Comparison of ENCODE assay signal across 8 mouse cellular contexts in the genomic region with DNA sequence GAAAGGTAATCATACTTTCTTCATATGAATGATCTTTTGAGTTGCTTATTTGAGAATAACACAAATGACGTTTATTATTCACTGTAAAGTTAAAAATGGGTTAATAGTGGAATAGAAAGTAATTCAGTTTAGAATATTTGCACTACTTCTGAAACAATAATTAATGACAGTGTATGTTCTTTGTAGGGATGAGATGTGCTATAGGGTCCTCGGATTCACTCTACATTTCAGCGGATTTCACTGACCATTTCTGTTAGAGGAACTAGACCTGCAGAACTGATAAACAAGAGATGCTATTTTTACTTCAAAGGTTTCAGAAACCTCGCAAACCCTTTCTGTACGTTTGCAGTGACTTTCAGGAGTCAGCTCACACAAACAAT. TPM values are rescaled to one million over a fixed set of nuclear protein-coding genes. Genes with fewer than 3 reads are reported as not detected.
DNase-seq lines count a peak whose midpoint lies in the region; ATAC-seq and TF ChIP-seq lines count a peak whose summit lies in the region.

No protein-coding gene starts in this region.

- peak overlapping the region; percentile 86 for H3K4me3 ChIP-seq in heart, postnatal 0 days (ENCODE audit: low read depth, low read length)
- H3K4me3 ChIP-seq in cortical plate, adult 2 months (ENCODE audit: insufficient read depth, low read length): peak overlapping the region; percentile 51; the same call in 1 of the 2 replicates
- peak overlapping the region; percentile 56 for H3K4me3 ChIP-seq in hindbrain, embryonic 13.5 days
- H3K4me3 ChIP-seq in midbrain, embryonic 11.5 days (ENCODE audit: low read depth, low read length): peak overlapping the region; percentile 59

- H3K4me1 ChIP-seq in heart, postnatal 0 days (ENCODE audit: control insufficient read depth, insufficient read depth): peaks cover 17% of the 10 kb centered on the region
- no peaks in the 10 kb centered on the region; the same call in 1 of the 2 replicates for H3K4me1 ChIP-seq in cortical plate, adult 2 months (ENCODE audit: control insufficient read depth, insufficient read depth, low read length)
- H3K4me1 ChIP-seq in hindbrain, embryonic 13.5 days (replicated peaks): peaks cover 32% of the 10 kb centered on the region
- peaks cover 17% of the 10 kb centered on the region for H3K4me1 ChIP-seq in midbrain, embryonic 11.5 days (ENCODE audit: control insufficient read depth, insufficient read depth, low read length)

- DNase-seq in heart, postnatal 0 days (ENCODE audit: low spot score): no peak
- no peak for DNase-seq in heart, postnatal 36 days
- no peak for DNase-seq in midbrain, embryonic 11.5 days (ENCODE audit: low spot score, missing footprints)
- DNase-seq in adrenal gland, adult 18-20 months (ENCODE audit: low spot score in 2 of 2): no peak
- DNase-seq in right cerebral cortex, adult 18-20 months: no peak
- DNase-seq in Muller cell, postnatal 12 days (ENCODE audit: inconsistent ontology term): no peak

- intact Hi-C loops in heart, postnatal 36 days (cut with DNase I): loop anchor here (2.0 to 10.0 kb wide), 6 partner anchors 17 to 666 kb away; partner anchors contain the start of genes 4930426L09Rik, Bmi1, Dnajc1 and Pip4k2a

- H3K36me3 ChIP-seq in heart, postnatal 0 days (replicated peaks; ENCODE audit: control insufficient read depth, insufficient read depth, low read length): no peaks in the 10 kb centered on the region
- no peaks in the 10 kb centered on the region for H3K36me3 ChIP-seq in hindbrain, embryonic 13.5 days
- H3K36me3 ChIP-seq in midbrain, embryonic 11.5 days (ENCODE audit: control insufficient read depth, insufficient read depth, low read length): no peaks in the 10 kb centered on the region

- H3K4me2 ChIP-seq in heart, postnatal 0 days (ENCODE audit: low read depth, low read length): peak overlapping the region; percentile 99
- peak overlapping the region; percentile 88 for H3K4me2 ChIP-seq in hindbrain, embryonic 13.5 days
- H3K4me2 ChIP-seq in midbrain, embryonic 11.5 days: peak overlapping the region; percentile 94

- 2% methylated on average over 5 of the region's 5 CpGs for WGBS in heart, postnatal 0 days
- WGBS in hindbrain, embryonic 13.5 days: 1% methylated on average over 5 of the region's 5 CpGs
- WGBS in midbrain, embryonic 11.5 days: under 1% methylated on average over 5 of the region's 5 CpGs

- no peak for TF ChIP-seq EP300 in heart, postnatal 0 days (IDR thresholded peaks at IDR 0.05; ENCODE audit: low read depth)

- H3K27me3 ChIP-seq in heart, postnatal 0 days (ENCODE audit: control insufficient read depth, insufficient read depth, low read length): peaks cover 83% of the 10 kb centered on the region
- peaks cover 82% of the 10 kb centered on the region for H3K27me3 ChIP-seq in hindbrain, embryonic 13.5 days
- H3K27me3 ChIP-seq in midbrain, embryonic 11.5 days (ENCODE audit: control insufficient read depth, insufficient read depth, low read length): peaks cover 67% of the 10 kb centered on the region

- ATAC-seq in heart, postnatal 0 days (ENCODE audit: insufficient read depth, low read depth): no peak
- ATAC-seq in hindbrain, embryonic 13.5 days (ENCODE audit: low FRiP score): no peak
- ATAC-seq in midbrain, embryonic 11.5 days (ENCODE audit: low FRiP score): no peak

- no peak for TF ChIP-seq CTCF in heart, postnatal 0 days (IDR thresholded peaks at IDR 0.05; ENCODE audit: low read depth)
- no peak for TF ChIP-seq CTCF in cortical plate, adult 2 months (IDR thresholded peaks at IDR 0.05; ENCODE audit: extremely low read depth, insufficient read depth, low read length)

- H3K27ac ChIP-seq in heart, postnatal 0 days (ENCODE audit: low read depth): no peak overlapping the region
- no peak overlapping the region for H3K27ac ChIP-seq in cortical plate, adult 2 months (ENCODE audit: insufficient read depth, low read length)
- H3K27ac ChIP-seq in hindbrain, embryonic 13.5 days: no peak overlapping the region
- H3K27ac ChIP-seq in midbrain, embryonic 11.5 days (ENCODE audit: low read depth, low read length): no peak overlapping the region

- no peak for TF ChIP-seq POLR2A in cortical plate, adult 2 months (IDR thresholded peaks at IDR 0.05; ENCODE audit: extremely low read depth, insufficient read depth, low read length)

- H3K9me3 ChIP-seq in heart, postnatal 0 days (replicated peaks; ENCODE audit: control insufficient read depth, low read length): no peaks in the 10 kb centered on the region
- H3K9me3 ChIP-seq in hindbrain, embryonic 13.5 days: no peaks in the 10 kb centered on the region
- H3K9me3 ChIP-seq in midbrain, embryonic 11.5 days (ENCODE audit: control insufficient read depth, low read length): no peaks in the 10 kb centered on the region

- H3K9ac ChIP-seq in heart, postnatal 0 days (replicated peaks; ENCODE audit: low read depth, low read length): peak overlapping the region; percentile 97; the same call in 1 of the 2 replicates
- no peak overlapping the region for H3K9ac ChIP-seq in hindbrain, embryonic 13.5 days
- H3K9ac ChIP-seq in midbrain, embryonic 11.5 days (ENCODE audit: low read length): no peak overlapping the region

RNA-seq across cellular contexts. Expression of gene Spag6, which starts 0.4 kb away (rescaled TPM):
- total RNA-seq in heart, postnatal 0 days (2014; rRNA removed; ENCODE audit: low replicate concordance): not detected in 2 replicates
- 0.10 and 0.14 TPM in 2 replicates for polyA plus RNA-seq in heart, postnatal 0 days (2015; fragmentation: Nextera tagmentation; extraction: Ambion mirVana)
- total RNA-seq in heart, postnatal 36 days (2021): under 1 TPM in 1 of 2 experiments, not detected in 1; 0.47 TPM
- 6.7 and 8.9 TPM in 2 replicates for polyA plus RNA-seq in cortical plate, adult 2 months (2012; rRNA removed)
- polyA plus RNA-seq in hindbrain, embryonic 13.5 days (2015; fragmentation: Nextera tagmentation; extraction: Ambion mirVana): 0.16 and 0.32 TPM in 2 replicates
- polyA plus RNA-seq in midbrain, embryonic 11.5 days (2014; fragmentation: Nextera tagmentation; extraction: Ambion mirVana): 0.25 and 0.48 TPM in 2 replicates
- under 1 TPM; 0.51 to 0.66 TPM for total RNA-seq in adrenal gland, adult 18-20 months (2021)

RNA-seq across cellular contexts. Expression of gene Bmi1, which starts 16.7 kb away (rescaled TPM):
- 46.6 and 50.7 TPM in 2 replicates for total RNA-seq in heart, postnatal 0 days (2014; rRNA removed; ENCODE audit: low replicate concordance)
- 14.7 and 15.8 TPM in 2 replicates for polyA plus RNA-seq in heart, postnatal 0 days (2015; fragmentation: Nextera tagmentation; extraction: Ambion mirVana)
- 10 to 100 TPM; 60.5 to 62.0 TPM for total RNA-seq in heart, postnatal 36 days (2021)
- 34.7 and 37.1 TPM in 2 replicates for polyA plus RNA-seq in cortical plate, adult 2 months (2012; rRNA removed)
- polyA plus RNA-seq in hindbrain, embryonic 13.5 days (2015; fragmentation: Nextera tagmentation; extraction: Ambion mirVana): 30.5 and 32.7 TPM in 2 replicates
- polyA plus RNA-seq in midbrain, embryonic 11.5 days (2014; fragmentation: Nextera tagmentation; extraction: Ambion mirVana): 42.8 and 46.4 TPM in 2 replicates
- total RNA-seq in adrenal gland, adult 18-20 months (2021): 10 to 100 TPM; 63.8 to 81.4 TPM

RNA-seq across cellular contexts. Expression of gene Commd3, which starts 21.3 kb away (rescaled TPM):
- total RNA-seq in heart, postnatal 0 days (2014; rRNA removed; ENCODE audit: low replicate concordance): 201 and 342 TPM in 2 replicates
- polyA plus RNA-seq in heart, postnatal 0 days (2015; fragmentation: Nextera tagmentation; extraction: Ambion mirVana): 278 and 291 TPM in 2 replicates
- total RNA-seq in heart, postnatal 36 days (2021): 100 to 1,000 TPM; 103 to 104 TPM
- 117 and 125 TPM in 2 replicates for polyA plus RNA-seq in cortical plate, adult 2 months (2012; rRNA removed)
- polyA plus RNA-seq in hindbrain, embryonic 13.5 days (2015; fragmentation: Nextera tagmentation; extraction: Ambion mirVana): 207 and 214 TPM in 2 replicates
- polyA plus RNA-seq in midbrain, embryonic 11.5 days (2014; fragmentation: Nextera tagmentation; extraction: Ambion mirVana): 119 and 122 TPM in 2 replicates
- 100 to 1,000 TPM; 105 to 112 TPM for total RNA-seq in adrenal gland, adult 18-20 months (2021)
